Mouse (Mus musculus): ENCODE results near the gene Sertm1.

Gene Sertm1

GRCm38 (mm10) chr3:54915643-54916071, at the start of gene Sertm1:
Sertm1 (minus strand) TSS chr3:54915887.
- in situ Hi-C loops (cut with MseI, MboI) = no loop called here

- in situ Hi-C loops (cut with MseI, MboI) = no loop called here
Observed at GRCm38 (mm10) chr3:54964948-54965506, 49.3 kb upstream of the Sertm1 start.

- in situ Hi-C loops (cut with MseI, MboI) = no loop called here
Observed at GRCm38 (mm10) chr3:54943067-54943810, 27.6 kb upstream of the Sertm1 start.

GRCm38 (mm10) chr3:54934535-54934934, 18.8 kb upstream of the Sertm1 start:
- in situ Hi-C loops (cut with MseI, MboI) = no loop called here

- in situ Hi-C loops (cut with MseI, MboI) = no loop called here
Observed at GRCm38 (mm10) chr3:54932599-54932998, 16.9 kb upstream of the Sertm1 start.

- in situ Hi-C loops (cut with MseI, MboI) = loop anchor here (10.0 kb wide), 1 partner anchor 144 kb away; no protein-coding TSS in a partner anchor
Observed at GRCm38 (mm10) chr3:54920425-54920824, 4.7 kb upstream of the Sertm1 start.

- in situ Hi-C loops (cut with MseI, MboI) = no loop called here
Observed at GRCm38 (mm10) chr3:54914845-54915642, 643 bp downstream of the Sertm1 start.

- in situ Hi-C loops (cut with MseI, MboI) = no loop called here
Observed at GRCm38 (mm10) chr3:54908878-54909277, 6.8 kb downstream of the Sertm1 start.

GRCm38 (mm10) chr3:54897974-54898373, 17.7 kb downstream of the Sertm1 start:
- in situ Hi-C loops (cut with MseI, MboI) = no loop called here

GRCm38 (mm10) chr3:54894891-54895290, 20.8 kb downstream of the Sertm1 start:
- in situ Hi-C loops (cut with MseI, MboI) = no loop called here

- in situ Hi-C loops (cut with MseI, MboI) = no loop called here
Observed at GRCm38 (mm10) chr3:54892218-54892617, 23.5 kb downstream of the Sertm1 start.

- in situ Hi-C loops (cut with MseI, MboI) = no loop called here
Observed at GRCm38 (mm10) chr3:54886501-54886900, 29.2 kb downstream of the Sertm1 start.

Data from mouse trophoblast stem cell (cell line).